ENCODE assay signal across 29 mouse cellular contexts in genomic region chr6:14456394-14456793, GRCm38 (mm10).
"Had no signal": no experiment of that assay in that cellular context is flagged by ENCODE, and none has a peak within 500 bp of the region (broad histone marks: within the 10 kb centered on the region; RNA-seq: fewer than 3 reads in every experiment).

No protein-coding gene starts in this region.

- H3K9ac ChIP-seq: limb, embryonic 12.5 days; limb, embryonic 13.5 days; liver, embryonic 12.5 days; liver, embryonic 13.5 days; liver, embryonic 14.5 days; liver, embryonic 15.5 days; liver, postnatal 0 days; lung, embryonic 14.5 days; lung, embryonic 15.5 days; midbrain, embryonic 13.5 days; midbrain, embryonic 15.5 days; neural tube, embryonic 12.5 days; neural tube, embryonic 13.5 days had no signal

- H3K4me1 ChIP-seq: limb, embryonic 12.5 days; limb, embryonic 13.5 days; liver, embryonic 12.5 days; liver, embryonic 13.5 days; liver, embryonic 15.5 days; lung, embryonic 15.5 days; megakaryocyte, embryonic 14.5 days; midbrain, embryonic 10.5 days; midbrain, embryonic 13.5 days; midbrain, embryonic 15.5 days; neural tube, embryonic 12.5 days; neural tube, embryonic 13.5 days had no signal

- H3K4me2 ChIP-seq: limb, embryonic 12.5 days; limb, embryonic 13.5 days; liver, embryonic 11.5 days; liver, embryonic 12.5 days; liver, embryonic 13.5 days; liver, embryonic 15.5 days; lung, embryonic 14.5 days; lung, embryonic 15.5 days; midbrain, embryonic 11.5 days; midbrain, embryonic 13.5 days; midbrain, embryonic 15.5 days; neural tube, embryonic 12.5 days; neural tube, embryonic 13.5 days had no signal

- DNase-seq: left cerebral cortex, postnatal 4 days; liver; liver, embryonic 13.5 days; liver, postnatal 0 days; lung, adult 18-20 months; lung, adult 2 months; lung, embryonic 14.5 days; lung, postnatal 10 days; lung, postnatal 14 days; lung, postnatal 36 days; lung, postnatal 4 days had no signal

- H3K27ac ChIP-seq: left cerebral cortex, adult 2 months; limb, embryonic 12.5 days; limb, embryonic 13.5 days; liver, embryonic 12.5 days; liver, embryonic 13.5 days; liver, embryonic 14.5 days; liver, embryonic 15.5 days; lung, embryonic 15.5 days; macrophage; midbrain, embryonic 10.5 days; midbrain, embryonic 13.5 days; midbrain, embryonic 15.5 days; neural tube, embryonic 12.5 days; neural tube, embryonic 13.5 days had no signal

- H3K9me3 ChIP-seq: limb, embryonic 13.5 days; liver, embryonic 12.5 days; liver, embryonic 13.5 days; liver, embryonic 15.5 days; lung, embryonic 15.5 days; midbrain, embryonic 15.5 days; neural tube, embryonic 12.5 days had no signal

- H3K36me3 ChIP-seq: limb, embryonic 12.5 days; limb, embryonic 13.5 days; liver, embryonic 12.5 days; liver, embryonic 13.5 days; liver, embryonic 15.5 days; lung, embryonic 15.5 days; midbrain, embryonic 10.5 days; midbrain, embryonic 13.5 days; midbrain, embryonic 15.5 days; neural tube, embryonic 12.5 days; neural tube, embryonic 13.5 days had no signal

- ATAC-seq: liver, embryonic 12.5 days; liver, postnatal 0 days; lung, postnatal 0 days; midbrain, embryonic 13.5 days; midbrain, embryonic 15.5 days had no signal

- H3K4me3 ChIP-seq: left cerebral cortex, adult 2 months; limb, embryonic 12.5 days; limb, embryonic 13.5 days; liver, embryonic 12.5 days; liver, embryonic 13.5 days; liver, embryonic 15.5 days; lung, embryonic 15.5 days; megakaryocyte, embryonic 14.5 days; midbrain, embryonic 10.5 days; midbrain, embryonic 13.5 days; midbrain, embryonic 15.5 days; myocyte; neural tube, embryonic 12.5 days; neural tube, embryonic 13.5 days had no signal

- H3K27me3 ChIP-seq: limb, embryonic 12.5 days; limb, embryonic 13.5 days; liver, embryonic 12.5 days; liver, embryonic 13.5 days; liver, embryonic 15.5 days; lung, embryonic 15.5 days; megakaryocyte, embryonic 14.5 days; midbrain, embryonic 13.5 days; midbrain, embryonic 15.5 days; neural tube, embryonic 12.5 days; neural tube, embryonic 13.5 days had no signal
